Mouse (Mus musculus) lung, adult 2 months (tissue): ENCODE measurements around the gene Slc7a8.

ENCODE experiments used
- CTCF ChIP-seq: fragments of 200-500 bp; IDR thresholded peaks from 2 replicates; pipeline ENCODE4 v1.5.1; 2011; ENCODE audit warnings: mild to moderate bottlenecking, low read length, control low read depth; ENCODE audit not compliant: insufficient read depth
- POLR2A ChIP-seq: fragments of 200-500 bp; IDR thresholded peaks from 2 replicates; pipeline ENCODE4 v1.6.1; 2011; ENCODE audit warnings: low read depth, mild to moderate bottlenecking, control low read depth, low read length, borderline replicate concordance; ENCODE audit errors: extremely low read depth

DNA sequence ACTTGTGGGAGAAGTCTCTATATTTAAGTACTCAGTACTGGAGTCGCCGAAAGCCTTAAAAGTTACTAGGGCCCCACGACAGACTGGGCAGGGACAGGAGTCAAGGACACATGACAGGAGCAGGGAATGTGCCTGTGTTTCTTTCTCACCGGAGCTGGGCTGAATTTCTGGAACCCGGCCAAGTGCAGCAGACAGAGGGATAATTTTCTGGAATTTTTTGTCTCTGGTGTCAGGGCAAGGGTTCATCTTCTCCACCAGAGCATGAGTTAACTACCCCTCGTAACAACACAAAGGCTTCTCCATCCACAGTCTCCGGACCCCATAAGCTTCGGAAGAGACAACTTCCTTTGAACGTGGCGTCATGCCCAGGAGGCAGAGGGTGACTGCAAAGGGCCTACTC, 4.7 kb upstream of the Slc7a8 start:
- TF ChIP-seq CTCF = no peak
- TF ChIP-seq POLR2A = no peak
